Mouse (Mus musculus) E14TG2a.4 (cell line): Measurements from ENCODE around the gene Itih2.

Source experiments
- H3K27me3 ChIP-seq: 2 replicates; pipeline ENCODE4 v1.6.1; 2014; ENCODE audit warnings: low read length, control low read depth; ENCODE audit not compliant: insufficient read depth
- H3K36me3 ChIP-seq: 2 replicates; pipeline ENCODE4 v1.6.1; 2014; ENCODE audit warnings: low read length, control low read depth; ENCODE audit not compliant: insufficient read depth
- H3K4me1 ChIP-seq: replicated peaks from 2 replicates; pipeline ENCODE4 v1.6.1; 2014; ENCODE audit warnings: low read depth, low read length, control low read depth
- H3K4me3 ChIP-seq: replicated peaks from 2 replicates; pipeline ENCODE4 v1.5.1; 2014; ENCODE audit warnings: mild to moderate bottlenecking, low read length
- H3K9me3 ChIP-seq: 2 replicates; pipeline ENCODE4 v1.6.1; 2014; ENCODE audit warnings: low read length, control low read depth
- CTCF ChIP-seq: conservative IDR thresholded peaks from 2 replicates; pipeline ENCODE4 v1.5.1; 2014; ENCODE audit warnings: low read length
- NANOG ChIP-seq: IDR thresholded peaks from 2 replicates; pipeline ENCODE4 v1.6.1; 2014; ENCODE audit warnings: borderline replicate concordance, low read length, mixed read lengths
- POU5F1 ChIP-seq: IDR thresholded peaks from 2 replicates; pipeline ENCODE4 v1.6.1; 2014; ENCODE audit warnings: low read length, borderline replicate concordance

Itih2 gene

DNA sequence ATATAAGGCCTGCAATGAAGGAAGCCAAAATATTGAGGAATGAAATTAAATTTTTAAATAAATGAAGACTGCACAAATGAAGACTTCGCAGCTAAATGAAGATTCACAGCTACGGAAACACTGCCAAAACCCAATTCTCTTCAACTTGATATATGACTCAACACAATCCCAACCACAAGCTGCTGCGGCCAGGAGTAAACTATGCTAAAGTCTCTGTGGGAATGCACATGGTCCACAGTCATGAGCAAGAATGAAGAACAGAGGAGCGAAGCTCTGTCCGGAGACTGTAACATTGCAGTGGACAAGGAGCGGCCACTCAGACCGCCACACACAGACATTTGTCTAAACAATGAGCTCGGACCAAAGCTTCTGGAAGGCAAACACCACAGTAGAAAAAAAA lies 54.5 kb downstream of the Itih2 start:
- Histone ChIP-seq H3K27me3 (no peaks in the 10 kb centered on the region), H3K4me1 (peaks cover 82% of the 10 kb centered on the region), H3K9me3 (no peaks in the 10 kb centered on the region), H3K4me3 (no peak overlapping the region), H3K36me3 (peaks cover 58% of the 10 kb centered on the region)
- TF ChIP-seq POU5F1 (no peak), NANOG (no peak), CTCF (no peak)

DNA sequence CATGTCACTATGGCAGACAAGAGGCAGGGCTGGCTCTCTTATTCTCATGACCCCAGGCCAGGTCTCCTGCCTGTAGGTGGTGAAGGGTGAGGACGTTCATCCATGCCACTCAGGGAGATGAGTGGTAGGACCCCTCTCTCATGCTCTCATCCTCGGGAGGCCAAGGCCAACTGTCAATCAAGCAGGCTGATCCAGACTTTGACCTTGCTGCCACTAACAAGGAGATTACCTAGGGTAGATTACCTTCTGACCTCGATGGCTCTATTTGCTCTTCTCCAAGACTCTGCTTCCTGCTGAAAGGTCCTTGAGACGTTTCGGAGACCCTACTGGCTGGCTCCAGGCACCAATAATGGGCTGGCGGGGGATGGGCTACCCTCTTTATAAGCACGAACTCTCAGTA lies 56.7 kb downstream of the Itih2 start:
- no peak for TF ChIP-seq POU5F1
- TF ChIP-seq CTCF, result no peak
- TF ChIP-seq NANOG, result no peak
- Histone ChIP-seq H3K4me3 (0 out of 2 replicates have a peak overlapping the region, but pooled peaks have one; percentile 23), H3K36me3 (peaks cover 77% of the 10 kb centered on the region), H3K9me3 (no peaks in the 10 kb centered on the region), H3K4me1 (peaks cover 92% of the 10 kb centered on the region), H3K27me3 (no peaks in the 10 kb centered on the region)

DNA sequence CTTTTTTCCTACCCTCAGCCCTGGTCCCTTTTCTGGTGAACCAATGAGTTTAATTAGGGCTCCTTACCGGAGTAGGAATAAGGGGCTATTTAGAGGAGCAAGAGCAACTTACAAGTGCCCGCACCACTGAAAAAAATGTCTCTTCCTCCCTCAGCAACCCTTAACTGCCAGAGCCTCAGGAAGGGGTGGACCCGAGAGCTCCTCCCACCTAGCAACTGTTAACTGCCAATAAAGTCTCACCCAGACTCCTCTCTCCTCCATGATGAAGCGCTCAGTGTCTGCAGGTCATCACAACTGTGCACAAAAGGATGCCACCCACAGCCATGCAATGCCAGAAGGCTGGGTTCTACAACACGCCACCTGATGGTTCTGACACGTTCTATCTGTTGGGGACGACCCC lies 59.4 kb downstream of the Itih2 start:
- Histone ChIP-seq H3K4me1 (peaks cover 76% of the 10 kb centered on the region), H3K4me3 (no peak overlapping the region), H3K9me3 (no peaks in the 10 kb centered on the region), H3K36me3 (peaks cover 91% of the 10 kb centered on the region), H3K27me3 (no peaks in the 10 kb centered on the region)
- TF ChIP-seq POU5F1, result no peak
- TF ChIP-seq CTCF, result no peak
- TF ChIP-seq NANOG, result no peak

DNA sequence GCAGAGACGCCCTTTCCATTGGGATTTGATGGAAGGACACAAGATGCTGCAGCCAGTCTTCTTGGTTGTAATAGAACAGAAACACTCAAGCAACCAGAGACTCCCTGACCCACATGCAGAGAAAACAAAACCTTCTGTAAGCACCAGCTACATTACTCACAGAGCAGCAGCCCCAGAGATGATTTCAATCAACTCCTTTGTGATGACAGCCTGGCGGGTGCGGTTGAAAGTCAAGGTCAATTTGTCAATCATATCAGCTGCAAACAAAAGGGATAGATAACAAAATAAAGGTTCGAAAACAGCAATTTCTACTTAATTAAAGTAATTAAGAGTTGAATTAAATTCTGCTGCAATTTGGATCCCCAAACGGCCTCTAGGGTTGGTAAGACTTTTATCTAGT lies 72.4 kb downstream of the Itih2 start:
- no peak for TF ChIP-seq CTCF
- no peak for TF ChIP-seq POU5F1
- no peaks in the 10 kb centered on the region for H3K4me1 ChIP-seq
- H3K36me3 ChIP-seq, result peaks cover 98% of the 10 kb centered on the region

DNA sequence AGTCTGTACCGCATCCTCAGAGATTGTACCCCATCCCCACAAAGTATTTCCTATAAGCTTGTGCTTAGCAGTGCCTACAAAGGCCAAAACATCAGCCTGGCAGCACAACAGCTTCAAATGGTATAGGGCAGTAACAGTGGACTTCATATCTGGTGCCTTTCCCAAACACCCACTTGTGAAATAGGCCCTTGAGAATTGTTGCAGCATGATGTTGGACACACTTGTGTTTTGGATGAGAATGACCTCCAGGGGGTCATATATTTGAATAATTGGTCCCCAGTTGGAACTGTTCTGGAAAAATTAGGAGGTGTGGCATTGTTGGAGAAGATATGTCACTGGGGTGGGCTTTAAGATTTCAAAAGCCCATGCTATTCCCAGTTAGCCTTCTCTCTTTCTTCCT lies 79.2 kb downstream of the Itih2 start:
- Histone ChIP-seq H3K4me3 (no peak overlapping the region), H3K36me3 (peaks cover 32% of the 10 kb centered on the region), H3K27me3 (no peaks in the 10 kb centered on the region), H3K9me3 (no peaks in the 10 kb centered on the region), H3K4me1 (peaks cover 15% of the 10 kb centered on the region)
- no peak for TF ChIP-seq POU5F1
- TF ChIP-seq NANOG, result no peak
- no peak for TF ChIP-seq CTCF

More for the DNA sequence above, 72.4 kb downstream of the Itih2 start:
- Histone ChIP-seq H3K27me3 (no peaks in the 10 kb centered on the region), H3K4me3 (no peak overlapping the region), H3K9me3 (no peaks in the 10 kb centered on the region)

DNA sequence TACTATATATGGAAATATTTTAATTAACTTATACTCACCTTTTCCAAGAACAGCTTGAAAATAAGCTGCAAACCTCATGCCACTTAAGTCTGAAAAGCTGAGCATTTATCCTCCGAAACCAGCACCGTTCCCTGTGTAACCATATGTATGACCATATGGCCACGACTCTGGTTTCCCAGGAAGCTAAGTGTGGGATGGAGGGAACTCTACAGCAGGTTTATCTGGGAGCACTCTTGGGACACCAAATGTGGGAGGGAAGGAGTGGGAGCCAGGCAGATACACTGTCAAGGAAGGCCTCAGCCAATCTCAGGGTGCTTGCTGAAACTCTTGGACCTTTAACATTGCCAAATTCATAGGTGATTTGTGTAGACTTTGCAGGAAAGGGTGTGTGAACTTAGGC lies 80.3 kb downstream of the Itih2 start:
- TF ChIP-seq CTCF (no peak), NANOG (no peak), POU5F1 (no peak)
- peaks cover 19% of the 10 kb centered on the region for H3K4me1 ChIP-seq
- peaks cover 21% of the 10 kb centered on the region for H3K36me3 ChIP-seq
- H3K27me3 ChIP-seq, result no peaks in the 10 kb centered on the region
- H3K9me3 ChIP-seq, result no peaks in the 10 kb centered on the region
- no peak overlapping the region for H3K4me3 ChIP-seq

DNA sequence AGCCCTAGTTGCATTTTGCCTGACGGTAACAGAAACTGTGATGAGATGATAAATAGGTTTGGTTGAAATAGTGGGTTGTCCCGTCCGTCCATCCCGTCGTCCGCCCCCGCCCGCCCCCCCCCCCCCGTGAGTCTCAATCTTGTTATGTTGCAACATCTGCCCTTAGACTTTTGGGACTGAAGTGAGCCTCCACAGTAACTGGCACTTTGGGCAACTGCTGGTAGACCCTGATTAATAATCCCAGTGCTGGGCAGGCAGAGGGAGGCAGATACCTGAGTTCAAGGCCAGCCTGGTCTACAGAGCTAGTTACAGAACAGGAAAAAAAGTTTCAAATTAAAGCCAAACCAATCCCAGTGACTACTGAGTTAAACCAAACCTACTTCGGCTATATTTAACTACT lies 81.7 kb downstream of the Itih2 start:
- peak overlapping the region; percentile 99 for H3K4me3 ChIP-seq
- no peaks in the 10 kb centered on the region for H3K27me3 ChIP-seq
- TF ChIP-seq NANOG, result no peak
- TF ChIP-seq CTCF, result no peak
- no peak for TF ChIP-seq POU5F1
- peaks cover 19% of the 10 kb centered on the region for H3K4me1 ChIP-seq
- no peaks in the 10 kb centered on the region for H3K9me3 ChIP-seq
- H3K36me3 ChIP-seq, result peaks cover 7% of the 10 kb centered on the region

DNA sequence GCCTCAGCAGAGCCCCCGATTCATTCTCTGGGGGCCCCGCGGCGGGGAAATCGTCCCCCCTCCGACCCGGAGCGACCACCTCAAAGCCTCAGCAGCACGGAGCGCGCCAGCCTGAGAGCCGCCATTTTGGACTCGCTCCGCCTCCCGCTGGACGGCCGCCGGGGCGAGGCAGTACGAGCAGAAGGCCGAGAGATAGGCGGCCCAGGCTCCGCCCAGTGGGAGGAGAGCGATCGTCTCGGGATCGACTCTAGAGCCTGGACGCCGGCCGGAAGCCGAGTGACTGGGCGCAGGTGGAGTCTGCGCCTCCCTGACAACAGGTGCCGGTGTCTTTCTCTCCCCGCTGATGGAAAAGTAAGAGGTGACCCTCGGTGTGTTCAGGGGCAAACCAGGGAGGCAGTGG lies 82.7 kb downstream of the Itih2 start, which contains the start of gene Taf3:
TSS of gene Taf3 (minus strand) at position 136 of the 400 bp plus-strand sequence.
- TF ChIP-seq NANOG (no peak), CTCF (no peak), POU5F1 (no peak)
- Histone ChIP-seq H3K4me1 (peaks cover 19% of the 10 kb centered on the region), H3K36me3 (no peaks in the 10 kb centered on the region), H3K27me3 (no peaks in the 10 kb centered on the region), H3K4me3 (peak within 1 kb of the TSS; percentile 99), H3K9me3 (no peaks in the 10 kb centered on the region)

DNA sequence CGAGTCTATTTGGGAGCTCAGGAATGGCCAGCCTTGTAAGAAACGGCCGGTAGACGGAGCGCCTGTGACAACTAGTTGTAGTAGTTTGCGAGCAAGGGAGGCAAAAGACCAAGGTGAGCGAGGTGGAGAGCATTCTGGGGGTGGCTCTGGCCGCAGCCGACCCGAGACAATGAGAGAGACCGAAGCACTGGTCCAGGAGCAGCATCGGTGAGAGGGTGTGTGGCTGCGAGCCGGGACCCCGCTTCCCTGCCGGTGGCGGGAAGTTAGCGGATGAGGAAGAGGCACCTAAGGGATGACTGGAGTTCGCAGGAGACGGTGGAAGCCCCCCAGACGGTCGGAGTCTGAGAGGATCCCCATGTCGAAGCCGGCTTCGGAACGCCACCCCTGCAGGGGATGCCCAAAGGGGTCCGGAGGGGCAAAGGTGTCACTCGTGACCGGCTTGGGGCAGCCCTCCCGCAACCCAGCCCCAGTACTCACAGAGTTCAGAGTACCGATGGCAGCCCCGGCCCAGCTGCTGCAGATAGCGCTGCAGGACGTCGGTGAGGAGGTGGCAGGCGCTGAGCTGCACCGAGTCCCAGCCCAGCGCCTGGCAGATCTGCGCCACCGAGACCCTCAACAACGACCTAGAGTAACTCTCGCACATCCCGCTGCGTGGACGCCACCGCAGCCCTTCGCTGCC lies 83.3 kb downstream of the Itih2 start:
- no peak for TF ChIP-seq CTCF
- TF ChIP-seq NANOG, result no peak
- no peak for TF ChIP-seq POU5F1
- peaks cover 19% of the 10 kb centered on the region for H3K4me1 ChIP-seq
- H3K4me3 ChIP-seq, result peak overlapping the region; percentile 99
- no peaks in the 10 kb centered on the region for H3K27me3 ChIP-seq
- H3K36me3 ChIP-seq, result no peaks in the 10 kb centered on the region
- no peaks in the 10 kb centered on the region for H3K9me3 ChIP-seq
